In the genomic region with DNA sequence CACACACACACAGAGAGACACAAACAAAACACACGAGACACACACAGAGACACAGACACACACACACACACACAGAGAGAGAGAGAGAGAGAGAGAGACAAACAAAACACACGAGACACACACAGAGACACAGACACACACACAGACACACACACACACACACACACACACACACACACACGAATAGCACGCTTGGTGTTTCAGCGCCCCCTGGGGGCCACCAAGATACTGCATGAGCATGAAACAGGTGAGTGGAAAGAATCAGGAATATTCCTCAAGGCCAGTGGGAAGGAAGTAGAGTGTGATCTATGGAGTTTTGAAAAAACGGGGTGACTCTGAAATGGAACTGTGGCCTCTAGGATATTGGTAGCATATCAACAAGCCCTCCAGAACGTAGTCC, we compare ENCODE assay signal across 10 mouse cellular contexts. TPM values are rescaled to one million over a fixed set of nuclear protein-coding genes. Genes with fewer than 3 reads are reported as not detected.
DNase-seq lines count a peak whose midpoint lies in the region; ATAC-seq and TF ChIP-seq lines count a peak whose summit lies in the region.
"Not testable (repeated sequence)": the region's sequence is repeated elsewhere in the genome, so short reads cannot be mapped to it uniquely, and the experiment has no call there.
"Had no signal": no experiment of that assay in that cellular context is flagged by ENCODE, and none has a peak within 500 bp of the region (broad histone marks: within the 10 kb centered on the region; RNA-seq: fewer than 3 reads in every experiment).

No protein-coding gene starts in this region.

- H3K9ac ChIP-seq in ES-E14 (ENCODE audit: insufficient read depth, low read depth, low read length, poor library complexity, severe bottlenecking); hindbrain, embryonic 14.5 days: not testable (repeated sequence)

- H3K4me2 ChIP-seq in hindbrain, embryonic 14.5 days (replicated peaks): not testable (repeated sequence)

- H3K9me3 ChIP-seq in ES-E14 (ENCODE audit: control insufficient read depth, insufficient read depth, low read depth, low read length); forebrain, embryonic 10.5 days; hindbrain, embryonic 14.5 days (ENCODE audit: control insufficient read depth, low read length): not testable (repeated sequence)

- in situ Hi-C loops in ES-E14 (cut with MboI; ENCODE audit: low sequenced_read_pairs in 2 of 2, unreplicated experiment in 2 of 2): not testable (repeated sequence)

- TF ChIP-seq CTCF in bone marrow, adult 2 months (IDR thresholded peaks at IDR 0.05; ENCODE audit: control insufficient read depth, insufficient read depth, low read length): peak; percentile 47

- H3K4me3 ChIP-seq in ES-E14 (ENCODE audit: insufficient read depth in 1 of 2, low read depth in 1 of 2, low read length in 2 of 2, poor library complexity in 1 of 2, severe bottlenecking in 1 of 2); bone marrow, adult 2 months (replicated peaks; ENCODE audit: control insufficient read depth, low read depth, low read length); forebrain, embryonic 10.5 days; hindbrain, embryonic 14.5 days (replicated peaks; ENCODE audit: low read length): not testable (repeated sequence)

- WGBS in bone marrow, adult 2 months: 40% methylated on average over 7 of the region's 7 CpGs
- WGBS in forebrain, embryonic 10.5 days: 37% methylated on average over 7 of the region's 7 CpGs
- WGBS in hindbrain, embryonic 14.5 days: 40% methylated on average over 7 of the region's 7 CpGs

- H3K27ac ChIP-seq in ES-E14 (ENCODE audit: insufficient read depth, low read depth, low read length, poor library complexity, severe bottlenecking); bone marrow, adult 2 months (ENCODE audit: control insufficient read depth, insufficient read depth, low read depth, low read length, poor library complexity); forebrain, embryonic 10.5 days; hindbrain, embryonic 14.5 days: not testable (repeated sequence)

- not testable (repeated sequence) for H3K36me3 ChIP-seq in ES-E14 (ENCODE audit: control insufficient read depth, insufficient read depth, low read length, poor library complexity, severe bottlenecking); forebrain, embryonic 10.5 days (replicated peaks); hindbrain, embryonic 14.5 days (replicated peaks; ENCODE audit: control insufficient read depth, insufficient read depth)

- H3K4me1 ChIP-seq in ES-E14 (ENCODE audit: control insufficient read depth in 2 of 2, insufficient read depth in 2 of 2, low read length in 2 of 2, poor library complexity in 1 of 2); bone marrow, adult 2 months (ENCODE audit: control insufficient read depth, insufficient read depth, low read length); forebrain, embryonic 10.5 days; hindbrain, embryonic 14.5 days (replicated peaks; ENCODE audit: control insufficient read depth, insufficient read depth, low read length): not testable (repeated sequence)

- not testable (repeated sequence) for ATAC-seq in hindbrain, embryonic 14.5 days (ENCODE audit: low FRiP score)

- not testable (repeated sequence) for H3K27me3 ChIP-seq in forebrain, embryonic 10.5 days (ENCODE audit: poor library complexity, severe bottlenecking); hindbrain, embryonic 14.5 days (ENCODE audit: control insufficient read depth, insufficient read depth, low read length)

- peak; percentile 63 for DNase-seq in ES-E14 (ENCODE audit: low read depth, low spot score)
- DNase-seq in forebrain, embryonic 10.5 days (ENCODE audit: extremely low spot score, low spot score): peak; percentile 40
- peak; percentile 54 for DNase-seq in hindbrain, embryonic 14.5 days (ENCODE audit: low spot score)
- peak; percentile 39 to 51 for DNase-seq in layer of hippocampus, postnatal 10 days (ENCODE audit: low spot score in 2 of 2)
- peak; percentile 61 for DNase-seq in lung, postnatal 10 days
- DNase-seq in retina, embryonic 14.5 days (ENCODE audit: low spot score): peak; percentile 62
- DNase-seq in thymus, postnatal 4 days: peak; percentile 75

- TF ChIP-seq POLR2A in bone marrow, adult 2 months (IDR thresholded peaks at IDR 0.05; ENCODE audit: borderline replicate concordance, control insufficient read depth, low read depth, low read length): not testable (repeated sequence)

TF ChIP-seq in ES-E14, 5 proteins besides CTCF, POLR2A, EP300 and RAD21:
- TF ChIP-seq ZC3H11A (IDR thresholded peaks at IDR 0.05; ENCODE audit: borderline replicate concordance, low read depth, low read length) (peak; percentile 61; the same call in 1 of the 2 replicates), HCFC1 (IDR thresholded peaks at IDR 0.05; ENCODE audit: borderline replicate concordance, insufficient read depth, low read length) (peak; percentile 36; the same call in 1 of the 2 replicates)

RNA-seq across cellular contexts. Expression of a gene that starts 14.6 kb away (rescaled TPM):
- 1.0 and 3.1 TPM in 2 replicates for total RNA-seq in ES-E14 (2012; rRNA removed)
- 3.2 TPM in 1 of 2 replicates, not detected in the other for polyA plus RNA-seq in bone marrow, adult 2 months (2011; ENCODE audit: insufficient read depth, insufficient read length, low replicate concordance, missing spikeins)
- 2.3 and 3.4 TPM in 2 replicates for polyA plus RNA-seq in forebrain, embryonic 10.5 days (2016; fragmentation: Nextera tagmentation; extraction: Ambion mirVana)
- polyA plus RNA-seq in hindbrain, embryonic 14.5 days (2014; fragmentation: Nextera tagmentation; extraction: Ambion mirVana): 89.8 and 119 TPM in 2 replicates
- 100 to 1,000 TPM; 188 to 209 TPM for total RNA-seq in layer of hippocampus, postnatal 10 days (2021)

RNA-seq across cellular contexts. Expression of a gene that starts 29.7 kb away (rescaled TPM):
- 0.26 TPM in 1 of 2 replicates, not detected in the other for total RNA-seq in ES-E14 (2012; rRNA removed)
- polyA plus RNA-seq in bone marrow, adult 2 months (2011; ENCODE audit: insufficient read depth, insufficient read length, low replicate concordance, missing spikeins): not detected in 2 replicates
- polyA plus RNA-seq in forebrain, embryonic 10.5 days (2016; fragmentation: Nextera tagmentation; extraction: Ambion mirVana): 0.56 and 0.77 TPM in 2 replicates
- 1.9 and 3.8 TPM in 2 replicates for polyA plus RNA-seq in hindbrain, embryonic 14.5 days (2014; fragmentation: Nextera tagmentation; extraction: Ambion mirVana)
- total RNA-seq in layer of hippocampus, postnatal 10 days (2021): 1 to 10 TPM; 1.1 to 2.0 TPM
- total RNA-seq: gastrocnemius, postnatal 4 days had no signal
- polyA plus RNA-seq: liver, embryonic 15.5 days had no signal

Comparison
In these comparisons a context has a peak if more than half of its experiments do, and no peak if none do; other contexts are left out.
1. RNA of a gene that starts 14.6 kb away (polyA plus RNA-seq): 89.8 to 119 TPM in hindbrain, embryonic 14.5 days; 3.2 TPM in bone marrow, adult 2 months and 2.3 to 3.4 TPM in forebrain, embryonic 10.5 days; every median in the first group is over 10 times any median in the second.
2. Peak in every context shown above with its lines, with median percentiles within 50 percentile points of each other: DNase-seq.